Mouse (Mus musculus): ENCODE results near the gene Traf3ip1. TPM values are rescaled to one million over a fixed set of nuclear protein-coding genes. Genes with fewer than 3 reads are reported as not detected.

Traf3ip1 gene
- polyA plus RNA-seq, 1 experiment from 2014 or later = 2.5 TPM

- WGBS (ENCODE audit: insufficient replicate concordance) = 61% methylated on average over 2 of the region's 2 CpGs
- DNase-seq (no peak), ATAC-seq (no peak)
- H3K9ac ChIP-seq (replicated peaks) = no peak overlapping the region
- no peaks in the 10 kb centered on the region for H3K36me3 ChIP-seq (replicated peaks; ENCODE audit: insufficient read depth, low read length)
- TF ChIP-seq CTCF (IDR thresholded peaks at IDR 0.05; ENCODE audit: low read depth) = no peak
- no peak overlapping the region for H3K27ac ChIP-seq (ENCODE audit: low read depth)
- no peaks in the 10 kb centered on the region for H3K9me3 ChIP-seq (ENCODE audit: low read length)
- no peak overlapping the region for H3K4me3 ChIP-seq (ENCODE audit: low read depth, low read length)
- H3K4me1 ChIP-seq (ENCODE audit: insufficient read depth) = no peaks in the 10 kb centered on the region
- H3K4me2 ChIP-seq (ENCODE audit: low read depth, low read length) = no peak overlapping the region
- 0 out of 2 replicates have a peak, but pooled peaks cover 3% of the 10 kb centered on the region for H3K27me3 ChIP-seq (ENCODE audit: insufficient read depth, low read length)
Measured at GRCm38 (mm10) chr1:91567269-91567668, 72.8 kb downstream of the Traf3ip1 start.

- Histone ChIP-seq H3K4me2 (ENCODE audit: low read depth, low read length) (no peak overlapping the region), H3K36me3 (replicated peaks; ENCODE audit: insufficient read depth, low read length) (no peaks in the 10 kb centered on the region), H3K4me1 (ENCODE audit: insufficient read depth) (no peaks in the 10 kb centered on the region), H3K9me3 (ENCODE audit: low read length) (no peaks in the 10 kb centered on the region), H3K9ac (replicated peaks) (no peak overlapping the region), H3K27me3 (ENCODE audit: insufficient read depth, low read length) (0 out of 2 replicates have a peak, but pooled peaks cover 3% of the 10 kb centered on the region), H3K27ac (ENCODE audit: low read depth) (no peak overlapping the region), H3K4me3 (ENCODE audit: low read depth, low read length) (no peak overlapping the region)
- no peak for DNase-seq
- no peak for ATAC-seq
- WGBS (ENCODE audit: insufficient replicate concordance) = 62% methylated on average over 10 of the region's 10 CpGs
- no peak for TF ChIP-seq CTCF (IDR thresholded peaks at IDR 0.05; ENCODE audit: low read depth)
- no peak for TF ChIP-seq EP300 (IDR thresholded peaks at IDR 0.05; ENCODE audit: low read depth)
Measured at GRCm38 (mm10) chr1:91572458-91572857, 78.0 kb downstream of the Traf3ip1 start.

GRCm38 (mm10) chr1:91574208-91574607, 79.8 kb downstream of the Traf3ip1 start:
- H3K36me3 ChIP-seq (replicated peaks; ENCODE audit: insufficient read depth, low read length) = no peaks in the 10 kb centered on the region
- H3K27ac ChIP-seq (ENCODE audit: low read depth) = no peak overlapping the region
- H3K27me3 ChIP-seq (ENCODE audit: insufficient read depth, low read length) = 0 out of 2 replicates have a peak, but pooled peaks cover 3% of the 10 kb centered on the region
- TF ChIP-seq EP300 (IDR thresholded peaks at IDR 0.05; ENCODE audit: low read depth) (no peak), CTCF (IDR thresholded peaks at IDR 0.05; ENCODE audit: low read depth) (peak; percentile 68)
- no peak overlapping the region for H3K4me2 ChIP-seq (ENCODE audit: low read depth, low read length)
- no peaks in the 10 kb centered on the region; the same call in 1 of the 2 replicates for H3K4me1 ChIP-seq (ENCODE audit: insufficient read depth)
- no peak overlapping the region for H3K9ac ChIP-seq (replicated peaks)
- DNase-seq = peak; percentile 32
- H3K9me3 ChIP-seq (ENCODE audit: low read length) = no peaks in the 10 kb centered on the region
- ATAC-seq = no peak
- no peak overlapping the region for H3K4me3 ChIP-seq (ENCODE audit: low read depth, low read length)
- 57% methylated on average over 3 of the region's 3 CpGs for WGBS (ENCODE audit: insufficient replicate concordance)

DNA sequence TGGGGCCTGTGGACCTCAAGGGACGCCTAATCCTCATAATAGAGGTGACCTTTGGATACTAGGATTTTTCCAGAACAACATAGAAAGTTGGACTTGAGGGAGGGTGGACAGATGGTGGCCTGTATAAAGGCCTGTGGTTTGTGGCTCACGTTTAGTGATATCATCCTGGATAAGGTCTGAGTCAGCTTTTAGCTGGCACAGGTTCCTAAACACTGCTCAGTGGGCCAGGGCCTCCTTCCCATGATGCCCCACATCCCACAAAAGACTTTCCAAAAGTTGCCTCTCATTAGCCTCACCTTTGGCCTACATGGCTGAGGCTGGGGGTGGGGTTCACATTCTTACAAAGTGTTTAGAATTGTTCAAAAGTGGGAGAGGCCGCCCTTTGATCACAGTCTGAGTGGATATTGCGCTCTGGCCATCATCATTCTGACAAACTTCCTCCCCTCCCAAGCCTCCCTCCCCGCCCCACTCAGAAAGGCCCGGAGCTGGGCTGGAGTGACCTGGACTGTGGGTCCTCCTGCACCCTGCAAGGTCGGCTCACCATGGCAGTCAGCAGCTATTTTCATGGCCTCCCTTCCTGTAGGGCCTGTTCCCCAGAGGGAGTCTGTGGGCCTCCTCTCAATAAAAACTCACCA, 83.6 kb downstream of the Traf3ip1 start:
- no peaks in the 10 kb centered on the region for H3K27me3 ChIP-seq (ENCODE audit: insufficient read depth, low read length)
- no peak overlapping the region for H3K27ac ChIP-seq (ENCODE audit: low read depth)
- 66% methylated on average over 7 of the region's 7 CpGs for WGBS (ENCODE audit: insufficient replicate concordance)
- H3K36me3 ChIP-seq (replicated peaks; ENCODE audit: insufficient read depth, low read length) = no peaks in the 10 kb centered on the region
- H3K9me3 ChIP-seq (ENCODE audit: low read length) = no peaks in the 10 kb centered on the region
- H3K9ac ChIP-seq (replicated peaks) = no peak overlapping the region
- TF ChIP-seq CTCF (IDR thresholded peaks at IDR 0.05; ENCODE audit: low read depth) (no peak), EP300 (IDR thresholded peaks at IDR 0.05; ENCODE audit: low read depth) (no peak)
- H3K4me2 ChIP-seq (ENCODE audit: low read depth, low read length) = no peak overlapping the region
- H3K4me3 ChIP-seq (ENCODE audit: low read depth, low read length) = no peak overlapping the region
- H3K4me1 ChIP-seq (ENCODE audit: insufficient read depth) = no peaks in the 10 kb centered on the region; the same call in 1 of the 2 replicates
- ATAC-seq (peak; percentile 65; the same call in 1 of the 2 replicates), DNase-seq (no peak)

Other genes starting within 250 kb of the Traf3ip1 start
- 49.1 and 53.0 TPM in 2 replicates for gene Ube2f, start 244.3 kb upstream of the Traf3ip1 start, polyA plus RNA-seq (2015; fragmentation: Nextera tagmentation; extraction: Ambion mirVana)
- gene Scly, start 196.3 kb upstream of the Traf3ip1 start, polyA plus RNA-seq (2015; fragmentation: Nextera tagmentation; extraction: Ambion mirVana) = 26.3 and 26.5 TPM in 2 replicates
- gene Espnl, start 172.6 kb upstream of the Traf3ip1 start, polyA plus RNA-seq (2015; fragmentation: Nextera tagmentation; extraction: Ambion mirVana) = 0.04 TPM in 1 of 2 replicates, not detected in the other
- gene Klhl30, start 143.6 kb upstream of the Traf3ip1 start, polyA plus RNA-seq (2015; fragmentation: Nextera tagmentation; extraction: Ambion mirVana) = 0.06 and 0.12 TPM in 2 replicates
- 0.95 and 1.3 TPM in 2 replicates for gene Erfe, start 128.2 kb upstream of the Traf3ip1 start, polyA plus RNA-seq (2015; fragmentation: Nextera tagmentation; extraction: Ambion mirVana)
- 40.3 and 42.8 TPM in 2 replicates for gene Ilkap, start 95.8 kb upstream of the Traf3ip1 start, polyA plus RNA-seq (2015; fragmentation: Nextera tagmentation; extraction: Ambion mirVana)
- gene Hes6, start 80.6 kb upstream of the Traf3ip1 start, polyA plus RNA-seq (2015; fragmentation: Nextera tagmentation; extraction: Ambion mirVana) = 33.1 and 35.0 TPM in 2 replicates
- 2.4 and 2.5 TPM in 2 replicates for gene Per2, start 35.3 kb upstream of the Traf3ip1 start, polyA plus RNA-seq (2015; fragmentation: Nextera tagmentation; extraction: Ambion mirVana)
- 4.6 and 4.8 TPM in 2 replicates for gene Asb1, start 45.9 kb downstream of the Traf3ip1 start, polyA plus RNA-seq (2015; fragmentation: Nextera tagmentation; extraction: Ambion mirVana)